ENCODE assay signal across 17 mouse cellular contexts in genomic region chr4:106920119-106920518, GRCm38 (mm10). TPM values are rescaled to one million over a fixed set of nuclear protein-coding genes. Genes with fewer than 3 reads are reported as not detected.
DNase-seq lines count a peak whose midpoint lies in the region; ATAC-seq and TF ChIP-seq lines count a peak whose summit lies in the region.
"Had no signal": no experiment of that assay in that cellular context is flagged by ENCODE, and none has a peak within 500 bp of the region (broad histone marks: within the 10 kb centered on the region; RNA-seq: fewer than 3 reads in every experiment).

No protein-coding gene starts in this region.

- no peaks in the 10 kb centered on the region for H3K9me3 ChIP-seq in embryonic facial prominence, embryonic 13.5 days
- H3K9me3 ChIP-seq in embryonic facial prominence, embryonic 10.5 days, result no peaks in the 10 kb centered on the region
- no peaks in the 10 kb centered on the region for H3K9me3 ChIP-seq in liver, embryonic 11.5 days (ENCODE audit: control insufficient read depth, low read length)
- no peaks in the 10 kb centered on the region for H3K9me3 ChIP-seq in CH12.LX (replicated peaks; ENCODE audit: low read length)
- no peaks in the 10 kb centered on the region for H3K9me3 ChIP-seq in liver, embryonic 16.5 days (replicated peaks; ENCODE audit: control insufficient read depth, low read length)
- H3K9me3 ChIP-seq: forebrain, embryonic 15.5 days; heart, embryonic 13.5 days had no signal

- H3K4me1 ChIP-seq in embryonic facial prominence, embryonic 13.5 days, result peaks cover 73% of the 10 kb centered on the region
- H3K4me1 ChIP-seq in embryonic facial prominence, embryonic 10.5 days, result peaks cover 71% of the 10 kb centered on the region
- H3K4me1 ChIP-seq in liver, adult 2 months (ENCODE audit: control insufficient read depth, insufficient read depth, low read length), result peaks cover 28% of the 10 kb centered on the region
- H3K4me1 ChIP-seq in liver, embryonic 11.5 days (replicated peaks; ENCODE audit: control insufficient read depth, insufficient read depth, low read length), result peaks cover 52% of the 10 kb centered on the region
- H3K4me1 ChIP-seq in CH12.LX (ENCODE audit: control insufficient read depth in 1 of 2, insufficient read depth in 2 of 2), result peaks cover 37 to 92% of the 10 kb centered on the region in 2 experiments
- peaks cover 60% of the 10 kb centered on the region for H3K4me1 ChIP-seq in liver, embryonic 16.5 days (ENCODE audit: control insufficient read depth, low read depth, low read length)

- dilution Hi-C loops in CH12.LX (cut with MboI; ENCODE audit: extremely low pct_ligation_motif_present, extremely low pct_unique_long_range_greater_than_20kb, low sequenced_read_pairs), result no loop called here

- WGBS in embryonic facial prominence, embryonic 13.5 days, result 90% methylated on average over 4 of the region's 4 CpGs
- WGBS in embryonic facial prominence, embryonic 10.5 days, result 91% methylated on average over 4 of the region's 4 CpGs
- WGBS in liver, adult 2 months, result 76% methylated on average over 4 of the region's 4 CpGs
- WGBS in liver, embryonic 11.5 days, result 90% methylated on average over 4 of the region's 4 CpGs
- WGBS in liver, embryonic 16.5 days (ENCODE audit: insufficient replicate concordance), result 86% methylated on average over 4 of the region's 4 CpGs

- TF ChIP-seq POLR2A in liver, adult 2 months (IDR thresholded peaks at IDR 0.05; ENCODE audit: extremely low read depth, insufficient read depth, low read length), result no peak
- TF ChIP-seq POLR2A in CH12.LX (IDR thresholded peaks at IDR 0.05; ENCODE audit: low read depth, low read length), result no peak

- TF ChIP-seq RAD21 in CH12.LX (IDR thresholded peaks at IDR 0.05; ENCODE audit: low read depth, low read length), result no peak; the same call in 1 of the 2 replicates

- peak; percentile 90 for TF ChIP-seq EP300 in CH12.LX (IDR thresholded peaks at IDR 0.05; ENCODE audit: low read length)

- H3K4me3 ChIP-seq in embryonic facial prominence, embryonic 13.5 days, result no peak overlapping the region
- no peak overlapping the region for H3K4me3 ChIP-seq in embryonic facial prominence, embryonic 10.5 days
- no peak overlapping the region for H3K4me3 ChIP-seq in liver, adult 2 months (ENCODE audit: insufficient read depth, low read depth, low read length)
- H3K4me3 ChIP-seq in liver, embryonic 11.5 days (ENCODE audit: low read depth, low read length), result no peak overlapping the region
- no peak overlapping the region for H3K4me3 ChIP-seq in CH12.LX (replicated peaks in 1 of 3; ENCODE audit: low read depth in 2 of 3, low read length in 2 of 3, poor library complexity in 1 of 3)
- H3K4me3 ChIP-seq in liver, embryonic 16.5 days (ENCODE audit: low read depth, low read length), result no peak overlapping the region
- H3K4me3 ChIP-seq: forebrain, embryonic 15.5 days; heart, embryonic 13.5 days had no signal

- H3K36me3 ChIP-seq in embryonic facial prominence, embryonic 13.5 days, result peaks cover 99% of the 10 kb centered on the region
- H3K36me3 ChIP-seq in embryonic facial prominence, embryonic 10.5 days (replicated peaks), result peaks cover 100% of the 10 kb centered on the region
- peaks cover 15% of the 10 kb centered on the region for H3K36me3 ChIP-seq in liver, adult 2 months (ENCODE audit: control insufficient read depth, insufficient read depth, low read length)
- peaks cover 49% of the 10 kb centered on the region for H3K36me3 ChIP-seq in liver, embryonic 11.5 days (ENCODE audit: control insufficient read depth, insufficient read depth, low read length)
- peaks cover 65 to 98% of the 10 kb centered on the region in 2 experiments for H3K36me3 ChIP-seq in CH12.LX (replicated peaks in 1 of 2; ENCODE audit: control insufficient read depth in 1 of 2, insufficient read depth in 1 of 2, low read length in 1 of 2)
- H3K36me3 ChIP-seq in liver, embryonic 16.5 days (ENCODE audit: control insufficient read depth, insufficient read depth), result peaks cover 54% of the 10 kb centered on the region

- no peak overlapping the region for H3K27ac ChIP-seq in embryonic facial prominence, embryonic 13.5 days
- no peak overlapping the region for H3K27ac ChIP-seq in embryonic facial prominence, embryonic 10.5 days (replicated peaks)
- H3K27ac ChIP-seq in liver, adult 2 months (replicated peaks; ENCODE audit: insufficient read depth, low read depth, low read length), result peak overlapping the region; percentile 22; the same call in 1 of the 2 replicates
- no peak overlapping the region for H3K27ac ChIP-seq in liver, embryonic 11.5 days (ENCODE audit: low read depth, low read length)
- 0 out of 2 replicates have a peak overlapping the region, but pooled peaks have one; percentile 4 for H3K27ac ChIP-seq in CH12.LX (ENCODE audit: insufficient read depth, low read depth)
- H3K27ac ChIP-seq in liver, embryonic 16.5 days (ENCODE audit: low read length), result peak overlapping the region; percentile 5; the same call in 1 of the 2 replicates
- H3K27ac ChIP-seq: forebrain, embryonic 15.5 days; heart, embryonic 13.5 days; hindbrain, postnatal 0 days had no signal

- no peak for DNase-seq in embryonic facial prominence, embryonic 10.5 days (ENCODE audit: low spot score)
- DNase-seq in liver, adult 2 months (ENCODE audit: extremely low read depth, low read depth, low spot score), result no peak
- DNase-seq in liver, embryonic 11.5 days (ENCODE audit: low spot score), result no peak
- DNase-seq in CH12.LX (ENCODE audit: extremely low read depth), result peak; percentile 35
- DNase-seq in layer of hippocampus, adult 9-11 months, result no peak
- DNase-seq: adrenal gland, postnatal 14 days; cerebellum, adult 11-12 months; cerebellum, adult 9-11 months; gastrocnemius, postnatal 10 days; heart, postnatal 36 days had no signal

- H3K9ac ChIP-seq in embryonic facial prominence, embryonic 13.5 days, result 0 out of 2 replicates have a peak overlapping the region, but pooled peaks have one; percentile 21
- H3K9ac ChIP-seq in liver, adult 2 months (ENCODE audit: low read depth, low read length), result no peak overlapping the region
- H3K9ac ChIP-seq in liver, embryonic 11.5 days (ENCODE audit: low read depth, low read length), result no peak overlapping the region
- H3K9ac ChIP-seq in CH12.LX (ENCODE audit: insufficient read depth, low read depth), result no peak overlapping the region
- no peak overlapping the region for H3K9ac ChIP-seq in liver, embryonic 16.5 days (ENCODE audit: low read depth, low read length)
- H3K9ac ChIP-seq: forebrain, embryonic 15.5 days had no signal

- peaks cover 26% of the 10 kb centered on the region; the same call in 1 of the 2 replicates for H3K79me2 ChIP-seq in liver, adult 2 months (ENCODE audit: control insufficient read depth, insufficient read depth, low read length)
- H3K79me2 ChIP-seq in CH12.LX (replicated peaks; ENCODE audit: control insufficient read depth, extremely low read depth, insufficient read depth, poor library complexity, severe bottlenecking), result peaks cover 2% of the 10 kb centered on the region; the same call in 1 of the 2 replicates

- H3K4me2 ChIP-seq in embryonic facial prominence, embryonic 13.5 days, result no peak overlapping the region
- no peak overlapping the region for H3K4me2 ChIP-seq in liver, embryonic 11.5 days
- H3K4me2 ChIP-seq in CH12.LX (ENCODE audit: insufficient read depth, low read depth, poor library complexity, severe bottlenecking), result no peak overlapping the region
- H3K4me2 ChIP-seq in liver, embryonic 16.5 days (ENCODE audit: low read depth, low read length), result no peak overlapping the region
- H3K4me2 ChIP-seq: forebrain, embryonic 15.5 days had no signal

- TF ChIP-seq CTCF in liver, adult 2 months (IDR thresholded peaks at IDR 0.05; ENCODE audit: low read depth, low read length), result no peak
- TF ChIP-seq CTCF in CH12.LX (conservative IDR thresholded peaks at IDR 0.05 in 1 of 2, IDR thresholded peaks at IDR 0.05 in 1 of 2; ENCODE audit: low read depth in 2 of 2, low read length in 2 of 2), result no peak

- in situ Hi-C loops in CH12.LX (cut with MboI; ENCODE audit: low pct_ligation_motif_present, low pct_unique_long_range_greater_than_20kb, low sequenced_read_pairs), result no loop called here

- H3K27me3 ChIP-seq in embryonic facial prominence, embryonic 13.5 days, result no peaks in the 10 kb centered on the region
- no peaks in the 10 kb centered on the region for H3K27me3 ChIP-seq in embryonic facial prominence, embryonic 10.5 days (replicated peaks; ENCODE audit: low read depth, poor library complexity, severe bottlenecking)
- no peaks in the 10 kb centered on the region for H3K27me3 ChIP-seq in liver, adult 2 months (ENCODE audit: control insufficient read depth, insufficient read depth, low read length)
- H3K27me3 ChIP-seq in liver, embryonic 11.5 days (replicated peaks; ENCODE audit: control insufficient read depth, insufficient read depth, low read length), result no peaks in the 10 kb centered on the region
- H3K27me3 ChIP-seq in CH12.LX (replicated peaks), result no peaks in the 10 kb centered on the region
- no peaks in the 10 kb centered on the region for H3K27me3 ChIP-seq in liver, embryonic 16.5 days (ENCODE audit: control insufficient read depth, insufficient read depth, low read depth, low read length)
- H3K27me3 ChIP-seq: forebrain, embryonic 15.5 days; heart, embryonic 13.5 days; Patski had no signal

- no peak for ATAC-seq in embryonic facial prominence, embryonic 13.5 days (ENCODE audit: insufficient number of reproducible peaks, insufficient read depth, low FRiP score, low TSS enrichment, low read depth)
- ATAC-seq in liver, embryonic 11.5 days (replicated peaks; ENCODE audit: low FRiP score), result no peak
- ATAC-seq in liver, embryonic 16.5 days (ENCODE audit: low read depth), result no peak
- ATAC-seq: activated CD4-positive, CD25-positive, alpha-beta regulatory T cell, adult 4 months; forebrain, embryonic 15.5 days; hindbrain, postnatal 0 days; Patski had no signal

TF ChIP-seq in CH12.LX, 34 proteins besides CTCF, POLR2A, EP300 and RAD21 (continues in another document):
- TF ChIP-seq BHLHE40 (IDR thresholded peaks at IDR 0.05; ENCODE audit: low read depth, low read length) (peak; percentile 86), MEF2A (IDR thresholded peaks at IDR 0.05; ENCODE audit: borderline replicate concordance, low read depth, low read length) (peak; percentile 92), RCOR1 (conservative IDR thresholded peaks at IDR 0.05; ENCODE audit: low read depth, low read length) (peak; percentile 86; the same call in 1 of the 2 replicates), KAT2A (IDR thresholded peaks at IDR 0.05; ENCODE audit: insufficient replicate concordance, low read length) (no peak), ZNF384 (IDR thresholded peaks at IDR 0.05; ENCODE audit: low read depth, low read length) (no peak)

RNA-seq across cellular contexts. Expression of gene Ssbp3, which starts 9.6 kb away (rescaled TPM):
- 172 and 190 TPM in 2 replicates for polyA plus RNA-seq in embryonic facial prominence, embryonic 13.5 days (2015; fragmentation: Nextera tagmentation; extraction: Ambion mirVana)
- 147 TPM in 2 replicates for polyA plus RNA-seq in embryonic facial prominence, embryonic 10.5 days (2016; fragmentation: Nextera tagmentation; extraction: Ambion mirVana)
- 12.9 and 19.8 TPM in 2 replicates for total RNA-seq in liver, adult 2 months (2014; rRNA removed)
- polyA plus RNA-seq in liver, adult 2 months (2012; rRNA removed), result 32.8 and 36.7 TPM in 2 replicates
- 71.1 and 89.0 TPM in 2 replicates for polyA plus RNA-seq in liver, embryonic 11.5 days (2014; fragmentation: Nextera tagmentation; extraction: Ambion mirVana)
- 32.4 and 34.2 TPM in 2 replicates for total RNA-seq in CH12.LX (2012; rRNA removed)
- 76.2 and 76.5 TPM in 2 replicates for total RNA-seq in CH12.LX (2014; rRNA removed)
- polyA plus RNA-seq in CH12.LX (2012; ENCODE audit: insufficient read length, low read depth), result 125 and 129 TPM in 2 replicates
- 27.4 and 31.5 TPM in 2 replicates for polyA plus RNA-seq in liver, embryonic 16.5 days (2015; fragmentation: Nextera tagmentation; extraction: Ambion mirVana)

Comparison
In these comparisons a context has a peak if more than half of its experiments do, and no peak if none do; other contexts are left out.
1. H3K27ac ChIP-seq: peak in liver, adult 2 months (single experiment), CH12.LX (single experiment) and liver, embryonic 16.5 days (single experiment); none in embryonic facial prominence, embryonic 13.5 days (single experiment), embryonic facial prominence, embryonic 10.5 days (single experiment) and liver, embryonic 11.5 days (single experiment).